Mouse (Mus musculus) midbrain, embryonic 11.5 days (tissue): ENCODE measurements at regions not wholly inside any gene's neighbourhood (a gene's known extent, or its start where the extent isn't known, plus 50 kb on each side); places are given as distances from the start of the nearest gene placed in this dataset.

Experiments
- ATAC-seq: fragments of 200-750 bp; cut with Nextera tagmentation; 2 replicates; pipeline ENCODE4 v1.8.0; 2017; ENCODE audit warnings: moderate TSS enrichment, moderate library complexity; ENCODE audit not compliant: low FRiP score
- DNase-seq: peaks from one replicate; pipeline ENCODE4 v3.0.0; 2015; ENCODE audit warnings: low spot score; ENCODE audit errors: missing footprints
- H3K27ac ChIP-seq: fragments of 300-500 bp; sonication (generic); 2 replicates; pipeline ENCODE4 v1.5.1; 2014; ENCODE audit warnings: low read depth, low read length
- H3K27me3 ChIP-seq: fragments of 300-500 bp; sonication (generic); 2 replicates; pipeline ENCODE4 v1.6.1; 2014; ENCODE audit warnings: mild to moderate bottlenecking, low read length, moderate library complexity, mixed read lengths; ENCODE audit not compliant: control insufficient read depth, insufficient read depth
- H3K36me3 ChIP-seq: fragments of 300-500 bp; sonication (generic); 2 replicates; pipeline ENCODE4 v1.6.1; 2014; ENCODE audit warnings: mild to moderate bottlenecking, low read length, moderate library complexity, mixed read lengths; ENCODE audit not compliant: control insufficient read depth, insufficient read depth
- H3K4me1 ChIP-seq: fragments of 300-500 bp; sonication (generic); 2 replicates; pipeline ENCODE4 v1.6.1; 2014; ENCODE audit warnings: low read length; ENCODE audit not compliant: control insufficient read depth, insufficient read depth
- H3K4me2 ChIP-seq: fragments of 300-500 bp; sonication (generic); 2 replicates; pipeline ENCODE4 v1.6.1; 2014; ENCODE audit warnings: mild to moderate bottlenecking, moderate library complexity
- H3K4me3 ChIP-seq: fragments of 300-500 bp; sonication (generic); 2 replicates; pipeline ENCODE4 v1.5.1; 2014; ENCODE audit warnings: low read depth, low read length
- H3K9ac ChIP-seq: fragments of 300-500 bp; sonication (generic); 2 replicates; pipeline ENCODE4 v1.6.1; 2014; ENCODE audit warnings: low read length
- H3K9me3 ChIP-seq: fragments of 300-500 bp; sonication (generic); 2 replicates; pipeline ENCODE4 v1.6.1; 2016; ENCODE audit warnings: low read length; ENCODE audit not compliant: control insufficient read depth
- WGBS: fragments of 180-500 bp; shearing (Covaris S2); extraction: QIAGEN DNeasy Blood & Tissue Kit; methylation state at CpG from one replicate; pipeline ENCODE4 v1.1.7; 2014; 5-methylcytosine and 5-hydroxymethylcytosine counted together

DNA sequence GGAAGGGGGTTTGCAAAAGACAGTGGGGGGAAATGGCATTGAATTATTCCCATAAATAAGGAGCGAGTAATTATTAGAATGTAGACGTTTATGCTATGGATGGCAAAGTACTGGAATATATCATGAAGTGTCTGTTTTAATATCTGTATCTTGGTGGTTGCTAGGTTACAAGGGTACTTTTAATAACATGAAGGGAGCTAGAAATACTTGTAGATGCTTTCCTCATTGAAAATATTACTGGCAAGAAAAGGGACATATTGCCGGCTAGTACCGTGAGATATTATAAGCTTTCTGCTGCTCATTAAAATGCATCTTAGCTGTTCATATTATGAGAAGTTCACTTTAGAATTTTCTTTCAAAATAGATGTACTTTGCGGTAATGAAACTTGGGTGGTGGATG is 278.4 kb downstream of the Mex3b start:
- H3K4me2 ChIP-seq, result no peak overlapping the region
- DNase-seq, result no peak
- ATAC-seq, result no peak
- no peaks in the 10 kb centered on the region for H3K9me3 ChIP-seq
- H3K4me3 ChIP-seq, result no peak overlapping the region
- no peaks in the 10 kb centered on the region for H3K4me1 ChIP-seq
- no peaks in the 10 kb centered on the region for H3K36me3 ChIP-seq
- no peak overlapping the region for H3K9ac ChIP-seq
- no peaks in the 10 kb centered on the region for H3K27me3 ChIP-seq
- 92% methylated on average over 5 of the region's 5 CpGs for WGBS
- H3K27ac ChIP-seq, result no peak overlapping the region

DNA sequence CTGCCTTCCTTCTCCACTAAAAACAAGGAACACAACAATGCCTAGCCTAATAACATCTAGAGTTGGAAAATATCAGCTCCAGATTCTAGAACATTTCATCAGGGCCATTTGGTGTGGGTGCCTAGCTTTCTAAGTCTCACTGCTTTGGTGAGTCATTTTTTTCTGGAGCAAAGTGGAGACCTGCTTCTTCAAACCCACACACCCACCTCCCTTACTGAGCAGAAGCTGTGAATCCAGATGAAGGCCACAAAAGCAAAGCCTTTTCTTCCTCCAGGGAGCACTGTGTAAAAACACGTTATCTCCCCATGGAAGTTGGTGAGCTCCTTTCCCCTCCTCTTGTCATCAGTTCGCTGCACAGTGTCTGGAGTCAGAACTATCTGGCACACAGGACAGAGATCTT is 294.1 kb downstream of the Mex3b start:
- Histone ChIP-seq H3K27me3 (no peaks in the 10 kb centered on the region), H3K4me1 (no peaks in the 10 kb centered on the region), H3K9me3 (no peaks in the 10 kb centered on the region), H3K9ac (no peak overlapping the region), H3K4me2 (no peak overlapping the region), H3K36me3 (no peaks in the 10 kb centered on the region), H3K27ac (no peak overlapping the region), H3K4me3 (no peak overlapping the region)
- 86% methylated on average over 2 of the region's 2 CpGs for WGBS
- DNase-seq (no peak), ATAC-seq (no peak)

DNA sequence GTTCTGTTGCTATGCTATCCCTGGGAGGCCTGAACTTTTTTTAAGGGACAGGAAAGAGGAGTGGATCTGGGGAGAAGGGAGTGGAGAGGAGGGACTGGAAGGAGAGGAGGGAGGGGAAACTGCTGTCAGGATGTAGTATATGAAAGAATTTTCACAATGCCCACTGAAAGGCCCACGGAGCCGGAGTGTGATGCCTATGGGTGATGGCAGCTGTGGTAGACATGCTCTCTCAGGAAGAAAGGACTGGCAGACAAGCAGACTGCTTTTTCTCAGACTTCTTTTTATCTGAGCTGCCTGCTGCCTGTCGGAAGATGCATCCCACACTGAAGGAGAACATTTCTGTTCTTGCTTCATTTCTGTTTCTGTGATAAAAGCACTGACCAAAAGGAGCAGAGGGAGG is 295.7 kb downstream of the Mex3b start:
- DNase-seq (no peak), ATAC-seq (no peak)
- Histone ChIP-seq H3K9ac (no peak overlapping the region), H3K27me3 (no peaks in the 10 kb centered on the region), H3K4me2 (no peak overlapping the region), H3K9me3 (no peaks in the 10 kb centered on the region), H3K27ac (no peak overlapping the region), H3K36me3 (no peaks in the 10 kb centered on the region), H3K4me1 (no peaks in the 10 kb centered on the region), H3K4me3 (no peak overlapping the region)
- 78% methylated on average over 3 of the region's 3 CpGs for WGBS

DNA sequence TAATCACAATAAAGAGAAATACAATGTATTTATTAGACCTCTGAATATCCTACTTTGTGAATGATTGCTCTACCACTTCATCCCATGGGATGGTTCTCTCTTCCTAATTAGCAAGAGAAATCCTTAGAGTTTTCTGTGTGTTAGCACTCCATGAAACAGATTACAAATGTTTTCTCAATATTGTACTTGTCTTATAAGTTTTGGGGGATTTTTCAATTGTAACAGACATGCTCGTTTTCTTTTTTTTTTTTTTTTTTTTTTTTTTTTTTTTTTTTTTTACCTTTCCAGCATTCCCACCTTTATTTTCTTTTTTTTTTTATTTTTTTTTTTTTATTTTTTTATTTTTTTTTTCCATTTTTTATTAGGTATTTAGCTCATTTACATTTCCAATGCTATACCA is 312.3 kb downstream of the Mex3b start:
- H3K27ac ChIP-seq, result no peak overlapping the region
- no peaks in the 10 kb centered on the region for H3K9me3 ChIP-seq
- no peak overlapping the region for H3K9ac ChIP-seq
- H3K27me3 ChIP-seq, result no peaks in the 10 kb centered on the region
- no peaks in the 10 kb centered on the region for H3K4me1 ChIP-seq
- ATAC-seq (no peak), DNase-seq (peak; percentile 57)
- 94% methylated on average over 1 of the region's 1 CpGs for WGBS
- no peak overlapping the region for H3K4me3 ChIP-seq
- no peaks in the 10 kb centered on the region for H3K36me3 ChIP-seq
- H3K4me2 ChIP-seq, result no peak overlapping the region

DNA sequence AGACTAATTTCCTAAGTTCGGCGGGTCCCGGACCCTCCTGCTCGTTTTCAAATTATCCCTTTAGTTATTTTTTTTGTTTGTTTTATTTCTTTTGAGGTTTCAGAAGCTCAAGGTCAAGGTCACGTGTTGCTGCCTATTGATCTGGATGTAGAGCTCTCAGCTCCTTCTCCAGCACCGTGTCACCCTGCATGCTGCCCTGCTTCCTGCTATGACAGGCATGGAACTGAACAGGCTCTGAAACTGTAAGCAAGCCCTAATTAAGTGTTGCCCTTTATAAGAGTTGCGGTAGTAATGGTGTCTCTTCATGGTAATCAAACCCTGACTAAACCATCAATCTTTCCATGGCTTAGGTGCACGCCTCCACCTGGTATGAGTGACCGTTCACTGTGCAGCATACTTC is 319.2 kb downstream of the Mex3b start:
- H3K4me2 ChIP-seq, result no peak overlapping the region
- no peaks in the 10 kb centered on the region for H3K4me1 ChIP-seq
- 92% methylated on average over 9 of the region's 9 CpGs for WGBS
- no peak overlapping the region for H3K4me3 ChIP-seq
- H3K27me3 ChIP-seq, result no peaks in the 10 kb centered on the region
- H3K27ac ChIP-seq, result no peak overlapping the region
- H3K9me3 ChIP-seq, result no peaks in the 10 kb centered on the region
- H3K36me3 ChIP-seq, result no peaks in the 10 kb centered on the region
- H3K9ac ChIP-seq, result no peak overlapping the region
- DNase-seq (no peak), ATAC-seq (no peak)

DNA sequence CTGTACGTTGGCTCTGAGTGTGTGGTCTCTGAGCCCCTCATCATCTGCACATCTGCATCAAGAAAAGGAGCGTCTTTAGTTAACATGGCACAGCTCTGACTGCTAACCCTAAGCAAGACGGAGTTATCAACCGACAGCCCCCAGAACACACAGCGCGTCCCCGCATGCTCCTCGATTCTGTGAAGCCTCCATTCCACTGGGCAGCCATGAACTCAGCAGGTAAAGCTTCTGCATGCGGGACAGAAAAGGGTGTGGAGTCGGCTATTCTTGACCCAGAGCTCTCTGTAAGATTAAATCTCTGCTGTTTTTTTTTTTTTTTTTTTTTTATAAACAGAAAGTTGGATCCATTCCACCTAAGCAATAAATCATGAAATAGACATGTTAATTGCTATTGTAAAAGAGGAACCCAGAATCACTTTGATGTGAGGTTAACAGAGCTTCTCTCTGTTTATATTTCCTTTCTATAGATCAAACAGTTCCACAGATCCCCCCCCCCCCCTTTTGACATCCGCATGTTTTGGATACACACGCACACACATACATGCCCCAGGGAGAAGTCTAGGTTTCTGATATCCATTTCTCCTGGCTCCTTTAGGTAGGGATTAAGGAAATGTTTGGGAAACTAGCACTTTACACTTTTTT is 328.9 kb downstream of the Mex3b start:
- H3K9me3 ChIP-seq, result no peaks in the 10 kb centered on the region
- H3K27me3 ChIP-seq, result no peaks in the 10 kb centered on the region
- H3K4me2 ChIP-seq, result no peak overlapping the region
- no peak overlapping the region for H3K4me3 ChIP-seq
- WGBS, result 85% methylated on average over 12 of the region's 12 CpGs
- H3K27ac ChIP-seq, result no peak overlapping the region
- ATAC-seq, result no peak
- H3K9ac ChIP-seq, result no peak overlapping the region
- peaks cover 3% of the 10 kb centered on the region; the same call in 1 of the 2 replicates for H3K4me1 ChIP-seq
- H3K36me3 ChIP-seq, result no peaks in the 10 kb centered on the region
- DNase-seq, result no peak

DNA sequence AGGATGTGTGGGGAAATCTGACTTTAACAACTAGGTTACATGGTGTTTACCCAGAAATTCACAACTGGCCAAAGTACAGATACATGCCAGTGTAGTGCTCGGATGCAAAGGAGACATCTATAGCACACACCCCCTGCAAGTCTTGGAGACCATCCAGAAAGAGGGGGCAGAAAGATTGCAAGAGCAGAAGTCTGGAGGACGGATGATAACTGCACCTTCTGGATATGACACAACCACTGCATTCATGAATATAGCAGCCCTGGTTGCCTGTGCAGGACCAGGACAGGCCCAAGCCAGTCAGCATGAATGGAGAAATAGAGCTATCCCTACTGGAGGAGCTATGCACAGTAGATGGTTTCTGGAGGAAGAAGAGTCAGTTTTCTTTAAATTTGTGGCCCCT is 330.4 kb downstream of the Mex3b start:
- 72% methylated on average over 2 of the region's 2 CpGs for WGBS

DNA sequence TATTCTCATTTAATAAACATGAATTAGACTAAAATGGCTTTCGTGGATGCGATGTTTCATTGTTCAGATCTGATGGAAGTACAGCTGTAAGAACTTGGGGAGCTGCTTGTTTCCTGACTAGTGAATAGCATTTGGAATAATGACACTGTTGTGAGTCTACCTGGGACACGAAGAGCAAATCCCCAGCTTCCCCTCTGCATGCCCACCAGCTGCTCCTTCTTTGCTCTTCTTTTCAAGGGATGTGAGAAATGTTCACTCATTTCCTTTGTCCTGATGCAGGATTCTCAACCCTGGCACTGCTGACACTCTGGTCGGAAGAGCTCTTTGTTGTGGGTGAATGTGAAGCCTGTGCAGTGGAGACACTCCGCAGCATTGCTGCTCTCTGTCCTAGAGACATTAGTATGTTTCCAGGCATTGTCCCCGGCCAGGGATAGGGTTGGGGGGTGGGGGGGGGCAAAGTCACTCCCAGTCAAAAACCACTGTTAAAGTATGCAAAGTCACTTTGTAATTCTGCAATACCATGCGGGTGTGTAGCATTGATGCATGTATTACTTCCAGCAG is 334.1 kb downstream of the Mex3b start:
- peak; percentile 91 for DNase-seq
- no peak overlapping the region; the same call in 1 of the 2 replicates for H3K4me2 ChIP-seq

More for the DNA sequence above, 330.4 kb downstream of the Mex3b start:
- ATAC-seq, result no peak
- H3K9me3 ChIP-seq, result no peaks in the 10 kb centered on the region
- no peaks in the 10 kb centered on the region for H3K36me3 ChIP-seq
- no peak overlapping the region for H3K4me3 ChIP-seq
- DNase-seq, result no peak
- peaks cover 16% of the 10 kb centered on the region for H3K4me1 ChIP-seq
- no peaks in the 10 kb centered on the region for H3K27me3 ChIP-seq
- no peak overlapping the region for H3K9ac ChIP-seq
- H3K4me2 ChIP-seq, result no peak overlapping the region
- H3K27ac ChIP-seq, result no peak overlapping the region

DNA sequence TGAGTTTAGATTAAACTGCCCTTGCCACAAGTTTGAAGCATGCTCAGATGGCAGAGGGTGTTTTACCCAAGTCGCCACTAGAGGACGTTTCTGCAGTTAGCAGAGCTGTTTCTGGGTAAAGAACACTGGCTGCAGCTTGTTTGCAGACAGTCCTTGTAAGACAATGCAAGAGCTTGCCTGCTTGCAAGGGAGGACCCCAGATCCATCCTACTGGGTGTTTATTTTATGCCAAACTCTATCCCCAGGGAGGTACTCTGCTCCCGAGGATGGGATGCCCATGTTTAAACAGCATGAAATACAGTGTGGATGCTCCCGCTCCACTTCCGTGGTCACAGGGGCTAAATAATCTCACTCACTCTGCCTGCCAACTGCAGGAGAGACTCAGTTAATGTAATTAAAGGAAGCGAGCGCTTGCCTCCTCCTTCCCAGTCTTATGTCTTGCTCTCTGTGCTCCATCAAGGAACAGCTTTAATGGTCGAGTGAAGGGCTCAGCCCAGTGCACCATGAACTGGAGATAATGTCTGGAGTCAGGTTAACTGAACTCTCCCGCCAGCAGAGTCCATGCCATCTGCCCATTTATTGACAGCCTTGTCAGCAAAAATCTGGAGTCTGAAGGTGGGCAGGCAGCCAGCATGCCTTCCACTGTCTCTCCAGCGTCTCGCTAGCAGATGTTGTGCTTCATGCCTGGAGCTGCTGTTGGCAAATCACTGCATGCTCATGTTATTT is 334.8 kb downstream of the Mex3b start:
- peak overlapping the region; percentile 82 for H3K27ac ChIP-seq
- peak overlapping the region; percentile 34 for H3K4me2 ChIP-seq
- no peaks in the 10 kb centered on the region for H3K27me3 ChIP-seq
- DNase-seq (peak; percentile 93), ATAC-seq (peak; percentile 77)
- peak overlapping the region; percentile 56 for H3K9ac ChIP-seq
- WGBS, result 18% methylated on average over 11 of the region's 11 CpGs
- peaks cover 27% of the 10 kb centered on the region for H3K4me1 ChIP-seq
- no peaks in the 10 kb centered on the region for H3K36me3 ChIP-seq
- H3K9me3 ChIP-seq, result no peaks in the 10 kb centered on the region
- H3K4me3 ChIP-seq, result no peak overlapping the region

More for the DNA sequence above, 334.1 kb downstream of the Mex3b start:
- peaks cover 27% of the 10 kb centered on the region for H3K4me1 ChIP-seq
- peak overlapping the region; percentile 82 for H3K27ac ChIP-seq
- WGBS, result 40% methylated on average over 7 of the region's 7 CpGs
- H3K27me3 ChIP-seq, result no peaks in the 10 kb centered on the region
- no peaks in the 10 kb centered on the region for H3K9me3 ChIP-seq
- peak; percentile 82 for ATAC-seq
- H3K4me3 ChIP-seq, result no peak overlapping the region
- no peaks in the 10 kb centered on the region for H3K36me3 ChIP-seq
- H3K9ac ChIP-seq, result peak overlapping the region; percentile 56
